ENCODE assay signal across 14 mouse cellular contexts in genomic region chr7:95926119-95927039, GRCm38 (mm10).
DNase-seq lines count a peak whose midpoint lies in the region; ATAC-seq and TF ChIP-seq lines count a peak whose summit lies in the region.
"Had no signal": no experiment of that assay in that cellular context is flagged by ENCODE, and none has a peak within 500 bp of the region (broad histone marks: within the 10 kb centered on the region; RNA-seq: fewer than 3 reads in every experiment).

No protein-coding gene starts in this region.

- H3K27ac ChIP-seq in hindbrain, postnatal 0 days, result no peak overlapping the region; the same call in 1 of the 2 replicates
- H3K27ac ChIP-seq in hindbrain, embryonic 10.5 days, result no peak overlapping the region
- H3K27ac ChIP-seq in midbrain, embryonic 15.5 days, result no peak overlapping the region
- H3K27ac ChIP-seq: forebrain, embryonic 15.5 days; stomach, postnatal 0 days had no signal

- no peak overlapping the region for H3K4me3 ChIP-seq in hindbrain, postnatal 0 days (ENCODE audit: low read length)
- no peak overlapping the region for H3K4me3 ChIP-seq in hindbrain, embryonic 10.5 days
- no peak overlapping the region for H3K4me3 ChIP-seq in midbrain, embryonic 15.5 days
- H3K4me3 ChIP-seq: forebrain, embryonic 15.5 days had no signal

- DNase-seq in hindbrain, postnatal 0 days (ENCODE audit: low spot score), result peak; percentile 62
- no peak for DNase-seq in hindbrain, embryonic 10.5 days (ENCODE audit: low spot score)
- peak; percentile 0 for DNase-seq in cerebellum, adult 11 months
- DNase-seq in cerebellum, postnatal 10 days, result peak; percentile 21 to 47
- no peak for DNase-seq in adrenal gland, adult 8-10 months
- no peak for DNase-seq in adrenal gland, adult (ENCODE audit: inconsistent age in 2 of 2, low spot score in 1 of 2)
- DNase-seq: liver, postnatal 0 days; lung, postnatal 36 days; thymus, postnatal 4 days had no signal

- no peaks in the 10 kb centered on the region for H3K36me3 ChIP-seq in hindbrain, postnatal 0 days (ENCODE audit: insufficient read depth, low read length)
- no peaks in the 10 kb centered on the region for H3K36me3 ChIP-seq in hindbrain, embryonic 10.5 days
- H3K36me3 ChIP-seq in midbrain, embryonic 15.5 days (replicated peaks), result no peaks in the 10 kb centered on the region
- H3K36me3 ChIP-seq: forebrain, embryonic 15.5 days had no signal

- no peaks in the 10 kb centered on the region for H3K27me3 ChIP-seq in hindbrain, postnatal 0 days (ENCODE audit: insufficient read depth, low read length)
- no peaks in the 10 kb centered on the region for H3K27me3 ChIP-seq in hindbrain, embryonic 10.5 days (ENCODE audit: insufficient read depth, poor library complexity, severe bottlenecking)
- H3K27me3 ChIP-seq in midbrain, embryonic 15.5 days (replicated peaks), result no peaks in the 10 kb centered on the region
- H3K27me3 ChIP-seq: forebrain, embryonic 15.5 days had no signal

- WGBS in hindbrain, postnatal 0 days, result 55% methylated on average over 6 of the region's 6 CpGs
- WGBS in hindbrain, embryonic 10.5 days, result 67% methylated on average over 6 of the region's 6 CpGs
- WGBS in midbrain, embryonic 15.5 days, result 65% methylated on average over 6 of the region's 6 CpGs

- no peak overlapping the region for H3K9ac ChIP-seq in hindbrain, postnatal 0 days (replicated peaks; ENCODE audit: low read length)
- H3K9ac ChIP-seq in midbrain, embryonic 15.5 days, result no peak overlapping the region
- H3K9ac ChIP-seq: forebrain, embryonic 15.5 days; liver, postnatal 0 days had no signal

- ATAC-seq in hindbrain, postnatal 0 days, result peak; percentile 90
- peak; percentile 76 for ATAC-seq in midbrain, embryonic 15.5 days (replicated peaks)
- no peak for ATAC-seq in megakaryocyte progenitor cell, adult 5-6 weeks (replicated peaks; ENCODE audit: poor library complexity)
- ATAC-seq: CD4-positive, CD25-positive, alpha-beta regulatory T cell, adult 4 months; forebrain, embryonic 15.5 days; liver, postnatal 0 days had no signal

- no peaks in the 10 kb centered on the region for H3K4me1 ChIP-seq in hindbrain, postnatal 0 days (ENCODE audit: insufficient read depth, low read length)
- no peaks in the 10 kb centered on the region for H3K4me1 ChIP-seq in hindbrain, embryonic 10.5 days (replicated peaks)
- no peaks in the 10 kb centered on the region for H3K4me1 ChIP-seq in midbrain, embryonic 15.5 days
- H3K4me1 ChIP-seq: forebrain, embryonic 15.5 days had no signal

- no peaks in the 10 kb centered on the region for H3K9me3 ChIP-seq in hindbrain, postnatal 0 days (ENCODE audit: low read length)
- H3K9me3 ChIP-seq in hindbrain, embryonic 10.5 days, result no peaks in the 10 kb centered on the region
- H3K9me3 ChIP-seq in midbrain, embryonic 15.5 days, result no peaks in the 10 kb centered on the region
- H3K9me3 ChIP-seq: forebrain, embryonic 15.5 days had no signal

- no peak overlapping the region for H3K4me2 ChIP-seq in hindbrain, postnatal 0 days (ENCODE audit: low read depth, low read length)
- no peak overlapping the region for H3K4me2 ChIP-seq in midbrain, embryonic 15.5 days
- H3K4me2 ChIP-seq: forebrain, embryonic 15.5 days had no signal

- TF ChIP-seq CTCF in hindbrain, postnatal 0 days (IDR thresholded peaks at IDR 0.05; ENCODE audit: low read depth), result no peak

Comparison
In these comparisons a context has a peak if more than half of its experiments do, and no peak if none do; other contexts are left out.
1. DNase-seq: peak in hindbrain, postnatal 0 days (single experiment), cerebellum, adult 11 months (single experiment) and cerebellum, postnatal 10 days (2 of 2); none in hindbrain, embryonic 10.5 days (single experiment), adrenal gland, adult 8-10 months (single experiment) and adrenal gland, adult (0 of 2).